Mouse (Mus musculus) forebrain, postnatal 0 days (tissue): Measurements from ENCODE around the gene Gm19345. TPM values are rescaled to one million over a fixed set of nuclear protein-coding genes. Genes with fewer than 3 reads are reported as not detected.

Experiments used
- ATAC-seq: fragments of 200-750 bp; cut with Nextera tagmentation; 2 replicates; pipeline ENCODE4 v1.8.0; 2017; ENCODE audit warnings: mild to moderate bottlenecking, moderate library complexity
- DNase-seq: peaks from one replicate; pipeline ENCODE4 v3.0.0-alpha.2; 2015
- H3K27ac ChIP-seq: fragments of 300-500 bp; sonication (generic); 2 replicates; pipeline ENCODE4 v1.5.1; 2014; ENCODE audit warnings: low read depth, mild to moderate bottlenecking, antibody characterized with exemption, low read length, moderate library complexity, mixed read lengths
- H3K27me3 ChIP-seq: fragments of 300-500 bp; sonication (generic); 2 replicates; pipeline ENCODE4 v1.6.1; 2014; ENCODE audit warnings: mild to moderate bottlenecking, low read length, mixed read lengths; ENCODE audit not compliant: insufficient read depth
- H3K36me3 ChIP-seq: fragments of 300-500 bp; sonication (generic); 2 replicates; pipeline ENCODE4 v1.6.1; 2014; ENCODE audit warnings: mild to moderate bottlenecking, moderate library complexity; ENCODE audit not compliant: insufficient read depth
- H3K4me1 ChIP-seq: fragments of 300-500 bp; sonication (generic); 2 replicates; pipeline ENCODE4 v1.6.1; 2014; ENCODE audit warnings: antibody characterized with exemption; ENCODE audit not compliant: insufficient read depth
- H3K4me2 ChIP-seq: fragments of 300-500 bp; sonication (generic); 2 replicates; pipeline ENCODE4 v1.6.1; 2014; ENCODE audit warnings: low read depth, mild to moderate bottlenecking, moderate library complexity
- H3K4me3 ChIP-seq: fragments of 300-500 bp; sonication (generic); 2 replicates; pipeline ENCODE4 v1.5.1; 2014; ENCODE audit warnings: low read depth, low read length, mixed read lengths
- H3K9ac ChIP-seq: fragments of 300-500 bp; sonication (generic); 2 replicates; pipeline ENCODE4 v1.6.1; 2014; ENCODE audit warnings: mild to moderate bottlenecking
- H3K9me3 ChIP-seq: fragments of 300-500 bp; sonication (generic); 2 replicates; pipeline ENCODE4 v1.6.1; 2016; ENCODE audit warnings: low read length
- CTCF ChIP-seq: sonication (generic); IDR thresholded peaks from 2 replicates; pipeline ENCODE4 v1.5.1; 2016; ENCODE audit warnings: antibody characterized with exemption, control low read depth, low read depth
- WGBS: fragments of 180-500 bp; shearing (Covaris S2); extraction: QIAGEN DNeasy Blood & Tissue Kit; methylation state at CpG from one replicate; pipeline ENCODE4 v1.1.7; 2014; 5-methylcytosine and 5-hydroxymethylcytosine counted together
- polyA plus RNA-seq: library from polyadenylated mRNA; unstranded; fragments of >200 nt; fragmentation: Nextera tagmentation; extraction: Ambion mirVana; gene quantifications from 2 replicates; pipeline ENCODE4 v1.2.1, GENCODE M21; 2015
- total RNA-seq: library from RNA; depleted of rRNA; stranded (reverse); fragments of >200 nt; gene quantifications from 2 replicates; pipeline ENCODE4 v1.2.3, GENCODE M21; 2014; rRNA removed

Gm19345 gene
- 32.4 and 33.3 TPM in 2 replicates for total RNA-seq
- polyA plus RNA-seq: 14.6 and 16.4 TPM in 2 replicates

- DNase-seq: peak; percentile 75
- Histone ChIP-seq H3K4me1 (no peaks in the 10 kb centered on the region), H3K4me3 (peak within 1 kb of the TSS; percentile 45), H3K36me3 (no peaks in the 10 kb centered on the region), H3K9ac (peak within 1 kb of the TSS; percentile 59), H3K9me3 (no peaks in the 10 kb centered on the region), H3K27me3 (no peaks in the 10 kb centered on the region), H3K27ac (peak within 1 kb of the TSS; percentile 62; the same call in 1 of the 2 replicates), H3K4me2 (peak within 1 kb of the TSS; percentile 57)
- whole genome bisulfite sequencing: 3% methylated on average over 32 of the region's 33 CpGs
- no peak for TF ChIP-seq CTCF
- peak; percentile 91 for ATAC-seq
These were observed at the start of gene Gm19345 for GRCm38 (mm10) chr7:19851858-19852570. Gm19345 (plus strand) TSS chr7:19852003.

- Histone ChIP-seq H3K4me1 (no peaks in the 10 kb centered on the region), H3K9me3 (no peaks in the 10 kb centered on the region), H3K27ac (no peak overlapping the region), H3K27me3 (peaks cover 4% of the 10 kb centered on the region; the same call in 1 of the 2 replicates), H3K9ac (no peak overlapping the region), H3K36me3 (no peaks in the 10 kb centered on the region), H3K4me2 (no peak overlapping the region), H3K4me3 (no peak overlapping the region)
- peak; percentile 84 for DNase-seq
- WGBS: 21% methylated on average over 7 of the region's 7 CpGs
- ATAC-seq: 0 out of 2 replicates have a peak, but pooled peaks have one; percentile 20
- TF ChIP-seq CTCF: peak; percentile 90
These were observed 48.8 kb upstream of the Gm19345 start for GRCm38 (mm10) chr7:19802995-19803394.

GRCm38 (mm10) chr7:19806356-19806969, 45.3 kb upstream of the Gm19345 start:
- Histone ChIP-seq H3K27me3 (peaks cover 25% of the 10 kb centered on the region), H3K9ac (no peak overlapping the region), H3K4me3 (no peak overlapping the region), H3K4me1 (0 out of 2 replicates have a peak, but pooled peaks cover 2% of the 10 kb centered on the region), H3K9me3 (no peaks in the 10 kb centered on the region), H3K36me3 (no peaks in the 10 kb centered on the region), H3K4me2 (no peak overlapping the region), H3K27ac (no peak overlapping the region)
- ATAC-seq (no peak), DNase-seq (no peak)
- no peak for TF ChIP-seq CTCF
- 84% methylated on average over 8 of the region's 8 CpGs for WGBS

GRCm38 (mm10) chr7:19809369-19809768, 42.4 kb upstream of the Gm19345 start:
- Histone ChIP-seq H3K27me3 (peaks cover 32% of the 10 kb centered on the region), H3K4me2 (peak overlapping the region; percentile 41), H3K36me3 (no peaks in the 10 kb centered on the region), H3K9ac (0 out of 2 replicates have a peak overlapping the region, but pooled peaks have one; percentile 6), H3K9me3 (no peaks in the 10 kb centered on the region), H3K4me1 (0 out of 2 replicates have a peak, but pooled peaks cover 2% of the 10 kb centered on the region), H3K4me3 (peak overlapping the region; percentile 14; the same call in 1 of the 2 replicates), H3K27ac (no peak overlapping the region)
- no peak for TF ChIP-seq CTCF
- no peak for DNase-seq
- peak; percentile 80 for ATAC-seq
- 3% methylated on average over 27 of the region's 27 CpGs for WGBS

- DNase-seq (no peak), ATAC-seq (no peak)
- Histone ChIP-seq H3K4me2 (peak overlapping the region; percentile 37), H3K27ac (no peak overlapping the region), H3K9ac (no peak overlapping the region), H3K4me3 (0 out of 2 replicates have a peak overlapping the region, but pooled peaks have one; percentile 2), H3K4me1 (0 out of 2 replicates have a peak, but pooled peaks cover 2% of the 10 kb centered on the region), H3K27me3 (peaks cover 32% of the 10 kb centered on the region), H3K9me3 (no peaks in the 10 kb centered on the region), H3K36me3 (no peaks in the 10 kb centered on the region)
- WGBS: 5% methylated on average over 22 of the region's 22 CpGs
- no peak for TF ChIP-seq CTCF
These were observed 40.7 kb upstream of the Gm19345 start for GRCm38 (mm10) chr7:19811114-19811513.

GRCm38 (mm10) chr7:19813161-19813560, 38.6 kb upstream of the Gm19345 start:
- ATAC-seq (no peak), DNase-seq (no peak)
- Histone ChIP-seq H3K9me3 (no peaks in the 10 kb centered on the region), H3K4me1 (0 out of 2 replicates have a peak, but pooled peaks cover 2% of the 10 kb centered on the region), H3K27ac (no peak overlapping the region), H3K4me3 (no peak overlapping the region), H3K27me3 (peaks cover 38% of the 10 kb centered on the region), H3K36me3 (no peaks in the 10 kb centered on the region), H3K9ac (no peak overlapping the region), H3K4me2 (no peak overlapping the region)
- no peak for TF ChIP-seq CTCF
- 90% methylated on average over 4 of the region's 4 CpGs for WGBS
